Mouse (Mus musculus): ENCODE measurements at regions not wholly inside any gene's neighbourhood (a gene's known extent, or its start where the extent isn't known, plus 50 kb on each side); places are given as distances from the start of the nearest gene placed in this dataset.

DNA sequence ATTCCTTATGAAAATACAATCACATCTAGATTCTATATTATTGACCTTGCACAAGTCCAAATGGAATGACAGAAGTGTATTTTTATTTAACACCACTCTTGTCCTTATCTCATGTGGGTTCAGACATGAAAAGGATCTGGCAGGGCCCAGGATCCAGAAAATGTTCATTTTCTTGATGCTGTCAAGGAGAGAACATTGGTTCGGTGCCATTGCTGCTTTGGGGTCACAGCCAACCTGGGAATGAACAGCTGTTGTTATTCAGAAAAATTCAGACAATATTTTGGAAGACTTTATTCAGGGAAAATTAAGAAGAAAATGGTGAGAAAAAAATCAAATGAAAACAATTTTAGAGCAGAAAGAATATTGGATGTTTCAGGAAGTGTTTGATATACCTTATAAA is 590.0 kb downstream of the Iqcm start:
- no peak overlapping the region for H3K27ac ChIP-seq
- no peak overlapping the region for H3K4me3 ChIP-seq
- WGBS, result 88% methylated on average over 1 of the region's 1 CpGs
- DNase-seq (ENCODE audit: extremely low spot score, low spot score), result no peak
- H3K27me3 ChIP-seq (ENCODE audit: poor library complexity, severe bottlenecking), result no peaks in the 10 kb centered on the region
- H3K9me3 ChIP-seq, result no peaks in the 10 kb centered on the region
- no peaks in the 10 kb centered on the region for H3K4me1 ChIP-seq
- H3K36me3 ChIP-seq (replicated peaks), result no peaks in the 10 kb centered on the region

GRCm38 (mm10) chr8:76052003-76052402 is 603.5 kb downstream of the Iqcm start:
- 80% methylated on average over 4 of the region's 4 CpGs for WGBS
- no peaks in the 10 kb centered on the region for H3K4me1 ChIP-seq
- no peaks in the 10 kb centered on the region for H3K36me3 ChIP-seq (replicated peaks)
- no peak for DNase-seq (ENCODE audit: extremely low spot score, low spot score)
- no peaks in the 10 kb centered on the region for H3K9me3 ChIP-seq
- no peaks in the 10 kb centered on the region for H3K27me3 ChIP-seq (ENCODE audit: poor library complexity, severe bottlenecking)
- no peak overlapping the region for H3K4me3 ChIP-seq
- no peak overlapping the region for H3K27ac ChIP-seq

GRCm38 (mm10) chr8:76067721-76068120 is 619.2 kb downstream of the Iqcm start:
- Histone ChIP-seq H3K4me3 (no peak overlapping the region), H3K36me3 (replicated peaks) (no peaks in the 10 kb centered on the region), H3K4me1 (peaks cover 6% of the 10 kb centered on the region; the same call in 1 of the 2 replicates), H3K27me3 (ENCODE audit: poor library complexity, severe bottlenecking) (peaks cover 41% of the 10 kb centered on the region), H3K27ac (no peak overlapping the region), H3K9me3 (no peaks in the 10 kb centered on the region)
- DNase-seq (ENCODE audit: extremely low spot score, low spot score), result no peak
- WGBS, result 9% methylated on average over 2 of the region's 2 CpGs

DNA sequence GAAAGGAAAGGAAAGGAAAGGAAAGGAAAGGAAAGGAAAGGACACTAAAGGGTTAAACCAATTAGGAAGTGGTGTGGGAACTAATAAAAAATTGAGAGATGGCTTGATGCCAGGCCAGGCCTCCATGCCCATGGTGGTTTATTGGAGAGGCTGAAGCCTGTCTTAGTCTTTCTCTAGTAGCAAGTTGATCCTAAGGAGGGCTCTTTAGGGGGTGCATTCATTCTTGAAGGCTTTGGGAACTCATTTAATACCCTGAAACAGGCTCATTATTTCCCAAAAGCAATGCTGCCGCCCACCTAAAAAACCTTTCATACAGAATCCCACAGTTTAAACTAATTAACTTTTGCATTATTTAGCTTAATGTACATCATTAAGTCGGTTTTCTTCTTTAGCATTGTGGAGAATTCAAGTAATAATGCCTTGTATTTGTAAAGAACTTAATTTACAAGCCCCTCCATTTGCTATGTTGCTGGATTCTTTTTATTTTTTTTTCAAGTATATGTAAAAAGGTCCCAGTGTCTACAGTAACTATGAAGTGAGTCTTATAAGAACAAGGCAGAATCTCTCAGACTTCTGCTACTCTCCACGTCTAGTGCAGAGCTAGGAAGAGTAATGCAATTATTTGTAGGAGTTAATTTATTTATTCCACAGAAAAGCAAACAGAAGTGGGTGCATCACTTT is 624.3 kb downstream of the Iqcm start:
- DNase-seq (ENCODE audit: extremely low spot score, low spot score), result no peak
- peaks cover 13% of the 10 kb centered on the region for H3K4me1 ChIP-seq
- H3K36me3 ChIP-seq (replicated peaks), result no peaks in the 10 kb centered on the region
- 23% methylated on average over 3 of the region's 3 CpGs for WGBS
- H3K27ac ChIP-seq, result no peak overlapping the region
- no peak overlapping the region for H3K4me3 ChIP-seq
- H3K27me3 ChIP-seq (ENCODE audit: poor library complexity, severe bottlenecking), result peaks cover 76% of the 10 kb centered on the region
- H3K9me3 ChIP-seq, result no peaks in the 10 kb centered on the region

DNA sequence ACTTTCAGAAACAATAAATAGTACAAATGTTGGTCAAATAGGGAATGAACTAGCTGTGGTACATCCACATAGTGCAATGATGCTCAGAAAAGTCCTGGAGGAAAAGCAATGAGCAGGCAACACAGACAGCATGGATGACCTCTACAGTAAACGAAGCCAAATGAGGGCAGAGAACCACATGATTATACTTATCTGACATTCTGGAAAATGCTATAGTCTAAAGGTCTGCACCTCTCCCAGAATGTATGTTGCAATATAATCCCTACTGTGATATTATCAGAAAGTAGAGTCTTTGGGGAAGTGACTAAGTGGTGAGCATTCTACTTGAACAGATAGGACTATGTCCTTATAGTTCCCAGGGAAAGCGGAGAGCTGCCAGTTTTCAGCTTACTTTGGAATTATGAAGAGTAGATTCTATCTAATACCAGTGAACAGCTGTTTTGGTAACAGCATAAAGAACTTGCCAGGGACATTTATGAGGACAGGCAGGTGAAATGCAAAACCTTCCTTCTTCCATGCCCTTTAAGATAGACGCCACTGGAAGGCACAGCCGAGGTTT is 672.2 kb downstream of the Iqcm start:
- 92% methylated on average over 4 of the region's 4 CpGs for WGBS

DNA sequence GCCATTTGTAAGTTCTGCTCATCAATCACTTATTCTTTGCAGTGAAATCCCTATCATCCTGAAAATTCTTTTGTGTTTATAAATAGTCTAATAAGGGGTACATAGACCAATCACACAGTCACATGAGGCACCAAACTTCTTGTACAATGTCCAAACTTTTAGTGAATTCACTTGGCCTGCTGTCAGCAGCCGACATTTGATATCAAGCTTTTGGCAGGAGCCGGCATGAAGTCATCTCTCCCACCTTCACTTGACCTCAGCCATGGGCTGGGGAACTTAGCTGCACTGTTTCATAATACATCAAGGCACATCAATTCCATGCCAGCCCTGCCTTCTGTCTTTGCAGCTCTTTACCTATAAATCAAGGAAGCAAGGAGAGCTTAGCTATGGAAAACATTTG is 679.0 kb downstream of the Iqcm start:
- no peak overlapping the region for H3K4me3 ChIP-seq
- 86% methylated on average over 2 of the region's 2 CpGs for WGBS
- H3K4me1 ChIP-seq, result no peaks in the 10 kb centered on the region
- H3K9me3 ChIP-seq, result no peaks in the 10 kb centered on the region
- no peaks in the 10 kb centered on the region for H3K27me3 ChIP-seq (ENCODE audit: poor library complexity, severe bottlenecking)
- no peaks in the 10 kb centered on the region for H3K36me3 ChIP-seq (replicated peaks)
- no peak for DNase-seq (ENCODE audit: extremely low spot score, low spot score)
- no peak overlapping the region for H3K27ac ChIP-seq

More for the DNA sequence above, 672.2 kb downstream of the Iqcm start:
- no peaks in the 10 kb centered on the region for H3K36me3 ChIP-seq (replicated peaks)
- H3K4me3 ChIP-seq, result no peak overlapping the region
- H3K27ac ChIP-seq, result no peak overlapping the region
- H3K9me3 ChIP-seq, result no peaks in the 10 kb centered on the region
- H3K27me3 ChIP-seq (ENCODE audit: poor library complexity, severe bottlenecking), result no peaks in the 10 kb centered on the region
- no peak for DNase-seq (ENCODE audit: extremely low spot score, low spot score)
- H3K4me1 ChIP-seq, result no peaks in the 10 kb centered on the region

GRCm38 (mm10) chr8:76137219-76137618 is 688.7 kb downstream of the Iqcm start:
- H3K4me3 ChIP-seq, result no peak overlapping the region
- H3K4me1 ChIP-seq, result no peaks in the 10 kb centered on the region
- no peak overlapping the region for H3K27ac ChIP-seq
- no peak for DNase-seq (ENCODE audit: extremely low spot score, low spot score)
- H3K9me3 ChIP-seq, result no peaks in the 10 kb centered on the region
- no peaks in the 10 kb centered on the region for H3K27me3 ChIP-seq (ENCODE audit: poor library complexity, severe bottlenecking)
- no peaks in the 10 kb centered on the region for H3K36me3 ChIP-seq (replicated peaks)
- whole genome bisulfite sequencing, result 79% methylated on average over 4 of the region's 4 CpGs

GRCm38 (mm10) chr8:76148681-76149080 is 700.2 kb downstream of the Iqcm start:
- Histone ChIP-seq H3K4me3 (no peak overlapping the region), H3K9me3 (no peaks in the 10 kb centered on the region), H3K36me3 (replicated peaks) (no peaks in the 10 kb centered on the region), H3K27me3 (ENCODE audit: poor library complexity, severe bottlenecking) (no peaks in the 10 kb centered on the region), H3K4me1 (no peaks in the 10 kb centered on the region), H3K27ac (no peak overlapping the region)
- WGBS, result 85% methylated on average over 4 of the region's 4 CpGs
- no peak for DNase-seq (ENCODE audit: extremely low spot score, low spot score)

DNA sequence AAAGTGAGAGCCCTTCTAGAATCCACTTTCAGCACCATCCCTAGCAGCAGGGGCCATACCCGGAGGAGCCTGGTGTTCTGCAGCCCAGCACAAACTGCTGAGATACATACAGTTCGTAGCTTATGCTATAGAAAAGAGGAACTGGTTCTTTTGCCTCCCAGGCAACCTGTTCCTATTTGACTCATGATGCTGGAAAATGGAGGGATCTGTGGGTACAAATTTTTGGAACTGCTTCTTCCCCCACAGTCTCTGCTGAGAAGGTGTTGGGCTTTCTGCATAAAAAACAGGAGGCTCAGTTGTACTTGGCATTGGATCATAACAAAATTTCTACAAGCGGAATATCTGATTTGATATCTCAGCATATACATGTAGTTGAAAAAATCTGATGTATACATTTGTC is 716.7 kb upstream of the Nr3c2 start:
- Histone ChIP-seq H3K36me3 (replicated peaks) (no peaks in the 10 kb centered on the region), H3K4me1 (no peaks in the 10 kb centered on the region), H3K9me3 (no peaks in the 10 kb centered on the region), H3K4me3 (no peak overlapping the region), H3K27me3 (ENCODE audit: poor library complexity, severe bottlenecking) (no peaks in the 10 kb centered on the region), H3K27ac (no peak overlapping the region)
- DNase-seq (ENCODE audit: extremely low spot score, low spot score), result no peak
- WGBS, result 89% methylated on average over 3 of the region's 3 CpGs

- H3K27ac ChIP-seq, result no peak overlapping the region
- no peak overlapping the region for H3K4me3 ChIP-seq
- no peaks in the 10 kb centered on the region for H3K36me3 ChIP-seq (replicated peaks)
- DNase-seq (ENCODE audit: extremely low spot score, low spot score), result no peak
- H3K4me1 ChIP-seq, result no peaks in the 10 kb centered on the region
- no peaks in the 10 kb centered on the region for H3K9me3 ChIP-seq
- H3K27me3 ChIP-seq (ENCODE audit: poor library complexity, severe bottlenecking), result no peaks in the 10 kb centered on the region
Measured at GRCm38 (mm10) chr8:76183836-76184235, 715.4 kb upstream of the Nr3c2 start.

DNA sequence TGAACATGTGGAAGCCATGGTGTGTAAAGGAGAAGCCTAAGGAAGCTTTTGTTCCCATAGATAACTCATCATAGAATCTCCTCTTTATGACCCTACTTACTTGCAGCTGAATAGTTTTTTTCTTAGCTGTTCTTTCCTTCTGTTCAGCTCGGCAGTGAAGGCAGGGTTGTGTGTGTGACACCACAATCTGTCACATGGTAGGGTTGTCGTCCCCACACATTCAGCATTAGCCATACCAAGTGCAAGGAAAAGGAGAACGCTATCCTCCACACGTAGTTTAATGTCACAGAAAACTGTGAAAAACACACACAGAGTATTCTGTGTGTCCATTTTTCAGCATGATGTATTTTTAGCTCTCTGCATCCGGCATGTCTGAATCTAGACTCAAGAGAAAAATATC is 711.9 kb upstream of the Nr3c2 start:
- Histone ChIP-seq H3K27me3 (ENCODE audit: poor library complexity, severe bottlenecking) (no peaks in the 10 kb centered on the region), H3K36me3 (replicated peaks) (no peaks in the 10 kb centered on the region), H3K27ac (no peak overlapping the region), H3K9me3 (no peaks in the 10 kb centered on the region), H3K4me3 (no peak overlapping the region), H3K4me1 (no peaks in the 10 kb centered on the region)
- DNase-seq (ENCODE audit: extremely low spot score, low spot score), result no peak
- 85% methylated on average over 5 of the region's 5 CpGs for WGBS

DNA sequence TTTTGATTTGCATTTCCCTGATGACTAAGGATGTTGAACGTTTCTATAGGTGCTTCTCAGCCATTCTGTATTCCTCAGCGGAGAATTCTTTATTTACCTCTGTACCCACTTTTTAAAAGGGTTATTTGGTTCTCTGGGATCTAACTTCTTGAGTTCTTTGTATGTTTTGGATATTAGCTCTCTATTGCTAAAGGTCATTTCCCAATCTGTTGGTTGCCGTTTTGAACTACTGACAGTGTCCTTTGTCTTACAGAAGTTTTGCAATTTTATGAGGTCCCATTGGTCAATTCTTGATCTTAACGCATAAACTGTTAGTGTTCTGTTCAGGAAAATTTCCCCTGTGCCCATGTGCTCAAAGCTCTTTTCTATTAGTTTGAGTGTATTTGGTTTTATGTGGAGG is 687.4 kb upstream of the Nr3c2 start:
- no peaks in the 10 kb centered on the region for H3K36me3 ChIP-seq (replicated peaks)
- 90% methylated on average over 4 of the region's 4 CpGs for WGBS
- H3K27ac ChIP-seq, result no peak overlapping the region
- no peaks in the 10 kb centered on the region for H3K4me1 ChIP-seq
- H3K27me3 ChIP-seq (ENCODE audit: poor library complexity, severe bottlenecking), result no peaks in the 10 kb centered on the region
- DNase-seq (ENCODE audit: extremely low spot score, low spot score), result no peak
- no peak overlapping the region for H3K4me3 ChIP-seq
- H3K9me3 ChIP-seq, result no peaks in the 10 kb centered on the region

DNA sequence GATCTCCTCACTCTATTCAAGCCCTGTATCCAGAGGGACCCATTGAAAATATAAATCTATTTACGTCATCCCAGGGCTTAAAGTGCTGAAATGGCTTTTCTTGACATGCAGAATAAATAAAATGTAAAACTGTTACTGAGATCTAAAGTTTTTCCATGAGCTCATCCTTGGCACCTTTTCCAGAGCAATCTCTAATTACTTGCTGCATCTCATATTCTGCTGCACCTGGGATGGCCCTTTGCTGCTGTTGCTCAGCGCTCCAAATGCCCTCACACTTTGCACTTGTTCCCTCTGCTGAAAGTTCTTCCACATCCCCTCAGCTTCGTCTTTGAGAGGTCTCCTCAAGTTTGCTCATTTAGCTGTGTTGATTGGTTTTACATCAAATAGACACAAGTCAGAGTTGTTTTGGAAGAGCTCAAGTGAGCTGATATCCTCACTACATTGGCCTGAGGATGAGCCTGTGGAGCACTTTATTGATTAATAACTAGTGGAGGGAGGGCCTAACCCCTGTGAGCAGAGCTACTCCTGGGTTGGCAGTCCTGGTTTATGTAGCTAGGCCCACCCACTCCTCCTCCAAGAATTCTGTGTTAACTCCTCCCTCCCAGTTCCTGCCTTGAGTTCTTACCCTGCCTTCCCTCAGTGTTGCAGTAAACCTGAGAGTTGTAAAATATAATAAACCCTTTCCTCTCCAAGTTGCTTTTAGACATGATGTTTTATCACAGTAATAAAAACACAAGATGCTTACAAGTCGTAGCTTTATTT is 681.2 kb upstream of the Nr3c2 start:
- no peak for DNase-seq (ENCODE audit: extremely low spot score, low spot score)
- Histone ChIP-seq H3K27ac (no peak overlapping the region), H3K4me1 (no peaks in the 10 kb centered on the region), H3K36me3 (replicated peaks) (no peaks in the 10 kb centered on the region), H3K9me3 (no peaks in the 10 kb centered on the region), H3K4me3 (no peak overlapping the region), H3K27me3 (ENCODE audit: poor library complexity, severe bottlenecking) (no peaks in the 10 kb centered on the region)
- WGBS, result 84% methylated on average over 4 of the region's 4 CpGs

Data from forebrain, embryonic 10.5 days (tissue).